Mouse (Mus musculus) bone marrow macrophage, adult 2 months (primary cell): Measurements from ENCODE around the gene Jph3.

Experiments used
- CTCF ChIP-seq: IDR thresholded peaks from 2 replicates; pipeline ENCODE4 v1.5.1; 2012; ENCODE audit warnings: low read depth, mild to moderate bottlenecking, low read length, moderate library complexity
- POLR2A ChIP-seq: IDR thresholded peaks from 2 replicates; pipeline ENCODE4 v1.6.1; 2012; ENCODE audit warnings: mild to moderate bottlenecking, low read depth, low read length, borderline replicate concordance

GRCm38 (mm10) chr8:121749501-121749900, 20.1 kb downstream of the Jph3 start:
- TF ChIP-seq CTCF (no peak), POLR2A (no peak)
